Mouse (Mus musculus) cerebellum, adult 18-20 months (tissue): ENCODE results near the gene Creb3l2.

Source experiments
- DNase-seq, 2 experiments: peaks; one replicate each; pipeline ENCODE4 v3.0.0; 2021

Gene Creb3l2

GRCm38 (mm10) chr6:37369750-37370149 lies 72.2 kb downstream of the Creb3l2 start:
- no peak for DNase-seq

GRCm38 (mm10) chr6:37368281-37368680 lies 73.7 kb downstream of the Creb3l2 start:
- DNase-seq = no peak

GRCm38 (mm10) chr6:37366991-37367390 lies 75.0 kb downstream of the Creb3l2 start:
- no peak for DNase-seq

GRCm38 (mm10) chr6:37365179-37365578 lies 76.8 kb downstream of the Creb3l2 start:
- no peak for DNase-seq

- DNase-seq = no peak
Observed at GRCm38 (mm10) chr6:37364361-37364760, 77.6 kb downstream of the Creb3l2 start.

GRCm38 (mm10) chr6:37360813-37361385 lies 81.0 kb downstream of the Creb3l2 start:
- DNase-seq = no peak

- peak; percentile 45 to 64 for DNase-seq
Observed at GRCm38 (mm10) chr6:37354449-37355179, 87.3 kb downstream of the Creb3l2 start.

GRCm38 (mm10) chr6:37353616-37354015 lies 88.3 kb downstream of the Creb3l2 start:
- no peak for DNase-seq

GRCm38 (mm10) chr6:37351731-37352380 lies 90.1 kb downstream of the Creb3l2 start:
- DNase-seq = peak; percentile 65 to 71

- no peak for DNase-seq
Observed at GRCm38 (mm10) chr6:37350315-37350714, 91.6 kb downstream of the Creb3l2 start.

- no peak for DNase-seq
Observed at GRCm38 (mm10) chr6:37347606-37348005, 94.3 kb downstream of the Creb3l2 start.

GRCm38 (mm10) chr6:37338055-37338454 lies 103.9 kb downstream of the Creb3l2 start:
- DNase-seq = no peak

- no peak for DNase-seq
Observed at GRCm38 (mm10) chr6:37336831-37337260, 105.1 kb downstream of the Creb3l2 start.

- DNase-seq = no peak
Observed at GRCm38 (mm10) chr6:37336381-37336780, 105.6 kb downstream of the Creb3l2 start.

- no peak for DNase-seq
Observed at GRCm38 (mm10) chr6:37332846-37333245, 109.1 kb downstream of the Creb3l2 start.

GRCm38 (mm10) chr6:37329901-37330864 lies 111.8 kb downstream of the Creb3l2 start:
- no peak for DNase-seq

- no peak for DNase-seq
Observed at GRCm38 (mm10) chr6:37329376-37329775, 112.6 kb downstream of the Creb3l2 start.

GRCm38 (mm10) chr6:37328671-37329070 lies 113.3 kb downstream of the Creb3l2 start:
- DNase-seq = no peak

GRCm38 (mm10) chr6:37327519-37327918 lies 114.4 kb downstream of the Creb3l2 start:
- no peak for DNase-seq

- no peak for DNase-seq
Observed at GRCm38 (mm10) chr6:37326603-37326955, 115.4 kb downstream of the Creb3l2 start.

GRCm38 (mm10) chr6:37325906-37326602 lies 115.9 kb downstream of the Creb3l2 start:
- DNase-seq = no peak

- no peak for DNase-seq
Observed at GRCm38 (mm10) chr6:37325076-37325475, 116.9 kb downstream of the Creb3l2 start.
